Mouse (Mus musculus) forebrain, embryonic 15.5 days (tissue): Measurements from ENCODE around the gene Gm47791. TPM values are rescaled to one million over a fixed set of nuclear protein-coding genes. Genes with fewer than 3 reads are reported as not detected.

Source experiments
- ATAC-seq: fragments of 200-750 bp; cut with Nextera tagmentation; replicated peaks from 2 replicates; pipeline ENCODE4 v1.8.0; 2017; ENCODE audit warnings: mild to moderate bottlenecking, moderate TSS enrichment, moderate library complexity
- H3K27ac ChIP-seq: fragments of 300-500 bp; sonication (generic); replicated peaks from 2 replicates; pipeline ENCODE4 v1.5.1; 2015; ENCODE audit warnings: mild to moderate bottlenecking, inconsistent platforms
- H3K27me3 ChIP-seq: fragments of 300-500 bp; sonication (generic); 2 replicates; pipeline ENCODE4 v1.6.1; 2015; ENCODE audit warnings: inconsistent platforms
- H3K36me3 ChIP-seq: fragments of 300-500 bp; sonication (generic); 2 replicates; pipeline ENCODE4 v1.6.1; 2015; ENCODE audit warnings: mild to moderate bottlenecking, inconsistent platforms
- H3K4me1 ChIP-seq: fragments of 300-500 bp; sonication (generic); 2 replicates; pipeline ENCODE4 v1.6.1; 2015; ENCODE audit warnings: inconsistent platforms
- H3K4me2 ChIP-seq: fragments of 300-500 bp; sonication (generic); replicated peaks from 2 replicates; pipeline ENCODE4 v1.6.1; 2015; ENCODE audit warnings: mild to moderate bottlenecking, inconsistent platforms
- H3K4me3 ChIP-seq: fragments of 300-500 bp; sonication (generic); 2 replicates; pipeline ENCODE4 v1.5.1; 2015; ENCODE audit warnings: mild to moderate bottlenecking, inconsistent platforms
- H3K9ac ChIP-seq: fragments of 300-500 bp; sonication (generic); replicated peaks from 2 replicates; pipeline ENCODE4 v1.6.1; 2015; ENCODE audit warnings: mild to moderate bottlenecking, inconsistent platforms
- H3K9me3 ChIP-seq: fragments of 300-500 bp; sonication (generic); 2 replicates; pipeline ENCODE4 v1.6.1; 2016; ENCODE audit warnings: inconsistent platforms
- WGBS: fragments of 180-500 bp; shearing (Covaris S2); methylation state at CpG from one replicate; pipeline ENCODE4 v1.1.7; 2015; ENCODE audit warnings: mixed read lengths; 5-methylcytosine and 5-hydroxymethylcytosine counted together
- polyA plus RNA-seq: library from polyadenylated mRNA; unstranded; fragments of >200 nt; fragmentation: Nextera tagmentation; extraction: Ambion mirVana; gene quantifications from 2 replicates; pipeline ENCODE4 v1.2.1, GENCODE M21; 2015

The Gm47791 gene
- polyA plus RNA-seq, 1 experiment from 2014 or later, result not detected

DNA sequence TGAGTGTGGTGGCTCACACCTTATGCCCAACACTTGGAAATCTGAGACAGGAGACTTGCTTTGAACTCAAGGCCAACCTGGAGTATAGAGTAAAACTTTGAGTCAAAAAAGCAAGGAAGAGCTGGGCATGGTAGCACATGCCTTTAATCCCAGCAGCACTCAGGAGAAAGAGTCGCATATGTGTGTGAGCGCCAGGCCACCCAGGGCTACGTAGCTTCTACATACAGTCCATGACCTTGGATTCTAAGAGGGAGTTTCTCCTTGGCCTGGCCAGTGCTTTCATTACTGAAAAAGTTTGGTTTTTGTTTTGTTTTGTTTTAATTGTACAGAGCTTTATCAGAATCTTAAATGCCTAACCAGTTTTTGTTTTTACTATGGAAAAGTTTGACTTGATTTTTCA, 27.1 kb downstream of the Gm47791 start:
- Histone ChIP-seq H3K4me3 (no peak overlapping the region), H3K4me1 (no peaks in the 10 kb centered on the region), H3K36me3 (peaks cover 34% of the 10 kb centered on the region), H3K4me2 (no peak overlapping the region), H3K9ac (no peak overlapping the region), H3K27ac (no peak overlapping the region), H3K9me3 (no peaks in the 10 kb centered on the region), H3K27me3 (no peaks in the 10 kb centered on the region)
- 92% methylated on average over 3 of the region's 3 CpGs for WGBS
- no peak for ATAC-seq

DNA sequence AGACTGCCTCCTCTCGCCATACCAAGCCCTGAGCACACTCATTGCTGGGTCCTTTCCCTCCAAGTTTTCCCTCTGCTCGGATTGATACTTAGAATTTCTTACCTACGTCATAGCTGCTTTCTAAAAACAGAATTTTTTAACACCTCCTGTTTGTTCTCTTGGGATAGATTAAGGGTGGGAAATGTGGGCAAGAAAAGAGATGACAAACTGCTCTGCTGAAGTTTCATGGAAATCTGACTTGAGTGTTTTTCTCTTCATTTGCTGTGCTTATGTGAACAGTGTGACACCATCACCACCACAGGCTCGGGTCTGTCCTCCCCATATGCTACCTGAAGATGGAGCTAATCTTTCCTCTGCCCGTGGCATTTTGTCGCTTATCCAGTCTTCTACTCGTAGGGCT, 29.5 kb downstream of the Gm47791 start:
- no peak overlapping the region for H3K9ac ChIP-seq
- no peaks in the 10 kb centered on the region for H3K9me3 ChIP-seq
- no peak overlapping the region for H3K4me3 ChIP-seq
- WGBS, result 91% methylated on average over 7 of the region's 7 CpGs
- H3K27me3 ChIP-seq, result no peaks in the 10 kb centered on the region
- no peak overlapping the region for H3K4me2 ChIP-seq
- H3K36me3 ChIP-seq, result peaks cover 47% of the 10 kb centered on the region
- H3K27ac ChIP-seq, result no peak overlapping the region
- ATAC-seq, result no peak
- no peaks in the 10 kb centered on the region for H3K4me1 ChIP-seq

DNA sequence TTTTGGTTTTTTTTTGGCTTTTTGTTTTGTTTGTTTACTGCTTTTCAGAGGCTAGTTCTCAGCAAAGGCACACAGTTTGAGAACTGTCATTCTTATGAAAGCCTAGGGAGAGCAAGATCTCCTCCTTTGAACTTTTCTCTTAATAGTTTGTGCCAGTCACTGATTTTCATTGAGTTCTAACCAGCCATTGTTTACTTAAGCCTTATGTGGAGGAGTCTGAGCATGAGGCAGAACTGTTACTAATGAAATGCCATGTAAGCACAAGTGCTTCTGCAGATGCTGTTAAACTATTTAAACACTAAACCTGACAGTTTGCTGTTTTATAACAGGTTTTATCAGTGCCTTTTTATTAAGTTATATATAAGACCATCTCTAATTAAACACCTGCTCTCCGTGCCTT, 33.0 kb downstream of the Gm47791 start:
- Histone ChIP-seq H3K27me3 (no peaks in the 10 kb centered on the region), H3K4me2 (no peak overlapping the region), H3K4me3 (no peak overlapping the region), H3K9ac (no peak overlapping the region), H3K27ac (no peak overlapping the region), H3K4me1 (no peaks in the 10 kb centered on the region), H3K36me3 (peaks cover 70% of the 10 kb centered on the region), H3K9me3 (no peaks in the 10 kb centered on the region)
- WGBS, result 93% methylated on average over 1 of the region's 1 CpGs
- no peak for ATAC-seq

DNA sequence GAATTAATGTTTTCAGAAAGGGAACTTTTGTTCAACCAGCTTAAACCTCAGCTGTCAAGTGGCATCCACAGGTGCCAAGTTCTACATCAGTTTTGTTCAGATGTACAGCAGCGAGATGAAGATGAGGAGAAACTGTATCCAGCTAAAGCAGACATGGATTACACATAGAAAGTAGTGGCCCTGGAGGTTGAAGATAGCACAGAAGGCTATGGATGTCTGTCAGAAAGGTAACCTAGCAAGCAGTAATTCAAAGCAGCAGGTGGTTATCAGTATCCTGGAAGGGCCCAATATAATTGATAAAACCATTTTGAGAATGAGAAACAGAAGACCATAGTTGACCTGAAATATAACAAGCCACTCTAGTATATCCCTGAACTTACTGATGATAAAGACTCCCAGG, 37.7 kb downstream of the Gm47791 start:
- H3K27me3 ChIP-seq, result no peaks in the 10 kb centered on the region
- no peaks in the 10 kb centered on the region for H3K4me1 ChIP-seq
- no peak overlapping the region for H3K27ac ChIP-seq
- no peak overlapping the region for H3K4me3 ChIP-seq
- peaks cover 89% of the 10 kb centered on the region for H3K36me3 ChIP-seq
- no peak for ATAC-seq
- H3K4me2 ChIP-seq, result no peak overlapping the region
- WGBS, result 92% methylated on average over 1 of the region's 1 CpGs
- H3K9ac ChIP-seq, result no peak overlapping the region
- no peaks in the 10 kb centered on the region for H3K9me3 ChIP-seq

DNA sequence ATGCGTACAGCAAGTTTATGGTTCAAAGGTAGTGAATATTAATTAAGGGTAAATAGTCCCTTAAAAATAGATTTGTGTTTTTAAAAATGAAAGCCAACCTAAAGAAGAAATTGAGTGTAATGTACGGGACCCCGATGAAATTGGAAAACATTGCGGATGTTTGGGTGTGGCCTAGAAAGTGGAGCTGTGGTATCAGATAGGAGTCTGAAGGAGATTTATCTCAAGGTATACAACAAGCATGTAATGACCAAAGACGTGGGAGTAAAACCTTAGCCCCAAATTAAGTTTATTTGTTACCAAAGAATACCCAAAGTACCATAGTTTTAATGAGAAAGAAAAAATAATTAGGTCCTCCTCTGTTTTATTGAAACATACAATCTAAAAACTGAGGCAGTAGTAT, 44.6 kb downstream of the Gm47791 start:
- no peaks in the 10 kb centered on the region for H3K9me3 ChIP-seq
- H3K4me1 ChIP-seq, result peaks cover 17% of the 10 kb centered on the region
- H3K4me2 ChIP-seq, result no peak overlapping the region
- 90% methylated on average over 5 of the region's 5 CpGs for WGBS
- no peak for ATAC-seq
- H3K27ac ChIP-seq, result no peak overlapping the region
- no peak overlapping the region for H3K9ac ChIP-seq
- peaks cover 28% of the 10 kb centered on the region for H3K36me3 ChIP-seq
- peaks cover 6% of the 10 kb centered on the region; the same call in 1 of the 2 replicates for H3K27me3 ChIP-seq
- no peak overlapping the region for H3K4me3 ChIP-seq

DNA sequence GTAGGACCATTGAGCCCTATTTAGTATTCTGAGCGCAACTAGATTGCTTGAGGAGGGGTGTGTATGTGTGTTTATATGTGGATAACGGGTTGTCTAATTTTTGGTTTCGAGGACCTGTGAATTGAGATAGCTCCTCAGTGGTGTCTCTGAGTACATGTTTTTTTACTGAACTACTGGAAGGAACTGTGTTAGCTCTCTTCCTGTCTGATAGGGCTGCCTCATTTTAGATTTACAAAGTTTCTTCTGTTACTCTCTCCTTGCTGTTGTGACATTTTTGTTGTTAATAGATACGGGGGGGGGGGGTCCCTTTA, 45.2 kb downstream of the Gm47791 start:
- H3K9ac ChIP-seq, result peak overlapping the region; percentile 80
- H3K9me3 ChIP-seq, result no peaks in the 10 kb centered on the region
- ATAC-seq, result no peak
- peaks cover 21% of the 10 kb centered on the region for H3K36me3 ChIP-seq
- peak overlapping the region; percentile 80 for H3K4me3 ChIP-seq
- H3K27me3 ChIP-seq, result peaks cover 6% of the 10 kb centered on the region; the same call in 1 of the 2 replicates
- 25% methylated on average over 4 of the region's 4 CpGs for WGBS
- no peak overlapping the region for H3K27ac ChIP-seq
- peaks cover 17% of the 10 kb centered on the region for H3K4me1 ChIP-seq
- peak overlapping the region; percentile 77 for H3K4me2 ChIP-seq

DNA sequence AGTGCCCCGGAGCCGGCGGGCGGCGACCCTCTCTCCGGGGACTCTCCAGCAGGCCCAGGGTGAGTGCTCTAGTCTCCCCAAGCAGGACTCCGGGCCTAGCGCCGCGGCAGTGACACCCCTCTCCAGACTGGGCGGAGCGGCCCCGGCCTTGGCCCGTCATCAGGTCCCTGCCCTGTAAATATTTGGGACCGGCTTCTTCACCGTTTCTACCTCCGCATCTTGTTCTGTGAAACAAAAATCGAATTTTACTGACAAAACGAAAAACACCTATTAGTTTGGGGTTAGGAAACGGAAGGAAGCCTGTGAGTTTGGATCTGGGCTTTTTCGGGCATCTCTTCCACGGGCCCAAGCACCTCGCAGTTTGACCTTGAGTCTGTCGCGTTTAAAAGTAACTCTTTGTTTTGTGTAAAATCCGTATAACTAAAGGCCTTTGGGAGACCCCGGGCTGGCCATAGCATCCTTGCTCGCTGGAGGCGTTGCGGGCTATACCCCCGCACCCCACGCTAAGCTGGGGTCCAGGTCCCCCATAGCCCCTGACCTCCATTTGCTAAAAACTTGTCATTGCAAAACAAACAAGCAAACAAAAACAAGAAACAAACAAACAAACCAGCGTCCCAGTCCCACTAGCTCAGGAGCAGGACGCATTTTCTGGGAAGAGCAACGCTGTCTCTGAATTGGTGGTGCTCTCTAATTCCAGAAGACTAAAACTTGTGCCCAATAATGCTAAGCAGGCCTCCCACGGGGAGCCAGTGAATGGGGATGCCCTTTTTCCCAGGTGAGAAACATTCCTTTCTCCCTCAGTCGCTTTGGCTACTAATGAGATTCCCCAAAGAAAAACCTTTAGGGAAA, 45.8 kb downstream of the Gm47791 start:
- peak overlapping the region; percentile 80 for H3K4me3 ChIP-seq
- H3K27ac ChIP-seq, result peak overlapping the region; percentile 66; the same call in 1 of the 2 replicates
- under 1% methylated on average over 37 of the region's 37 CpGs for WGBS
- H3K9ac ChIP-seq, result peak overlapping the region; percentile 80
- peak; percentile 98 for ATAC-seq
- peaks cover 6% of the 10 kb centered on the region; the same call in 1 of the 2 replicates for H3K27me3 ChIP-seq
- peaks cover 17% of the 10 kb centered on the region for H3K4me1 ChIP-seq
- peaks cover 16% of the 10 kb centered on the region for H3K36me3 ChIP-seq
- H3K4me2 ChIP-seq, result peak overlapping the region; percentile 77
- no peaks in the 10 kb centered on the region for H3K9me3 ChIP-seq

DNA sequence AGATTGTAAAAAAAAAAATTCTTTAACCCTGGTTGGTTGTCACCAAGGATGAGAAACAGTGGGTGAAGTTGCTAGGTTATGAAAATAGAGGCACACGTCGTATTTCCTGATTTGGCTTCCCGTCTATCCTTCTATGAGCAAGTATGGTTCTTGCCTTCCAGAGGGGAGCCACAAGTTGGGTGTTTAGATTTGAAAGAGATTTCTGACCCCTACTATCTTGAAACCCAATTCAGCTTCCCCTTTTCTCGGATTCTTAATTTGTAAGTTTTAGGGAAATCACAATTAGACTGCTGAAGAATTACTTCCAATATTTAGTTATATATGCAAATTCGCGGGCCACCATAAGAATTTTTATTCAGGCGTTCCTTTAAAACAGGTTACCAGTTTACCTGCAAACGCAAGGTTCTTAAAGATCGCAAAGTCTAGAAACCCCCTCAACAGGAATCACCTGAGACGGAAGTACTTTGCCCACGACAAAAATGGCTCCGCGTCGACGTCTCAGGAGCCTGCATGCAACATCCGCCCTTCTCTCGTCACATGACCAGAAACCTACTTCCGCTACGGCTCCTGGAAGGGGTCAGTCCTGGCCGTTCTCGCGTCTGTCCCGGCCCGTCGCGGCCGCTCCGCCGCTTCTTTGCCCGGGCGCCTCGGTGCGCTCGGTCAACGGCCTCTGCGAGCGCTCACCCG, 46.6 kb downstream of the Gm47791 start, which contains the start of gene Mff:
TSS of gene Mff (plus strand) at position 552 of the 687 bp plus-strand sequence.
- Histone ChIP-seq H3K27ac (peak within 1 kb of the TSS; percentile 66; the same call in 1 of the 2 replicates), H3K4me3 (peak within 1 kb of the TSS; percentile 80), H3K36me3 (peaks cover 9% of the 10 kb centered on the region), H3K4me2 (peak within 1 kb of the TSS; percentile 77), H3K27me3 (peaks cover 6% of the 10 kb centered on the region; the same call in 1 of the 2 replicates), H3K9me3 (no peaks in the 10 kb centered on the region), H3K4me1 (peaks cover 17% of the 10 kb centered on the region), H3K9ac (peak within 1 kb of the TSS; percentile 80)
- WGBS, result 10% methylated on average over 38 of the region's 38 CpGs
- peak; percentile 99 for ATAC-seq

Other genes starting within 250 kb of the Gm47791 start
- gene Col4a4, start 184.4 kb downstream of the Gm47791 start, polyA plus RNA-seq, result 0.22 and 0.28 TPM in 2 replicates
- gene Col4a3, start 184.3 kb downstream of the Gm47791 start, polyA plus RNA-seq, result 0.22 and 0.29 TPM in 2 replicates
- gene Mff, start 46.4 kb downstream of the Gm47791 start, polyA plus RNA-seq, result 373 and 380 TPM in 2 replicates
- gene Tm4sf20, start 2.8 kb downstream of the Gm47791 start, polyA plus RNA-seq, result not detected in 2 replicates
- gene Agfg1, start 68.2 kb upstream of the Gm47791 start, polyA plus RNA-seq, result 34.6 and 36.8 TPM in 2 replicates
- gene A030005L19Rik, start 142.1 kb upstream of the Gm47791 start, polyA plus RNA-seq, result not detected in 2 replicates
- gene A030014E15Rik, start 153.7 kb upstream of the Gm47791 start, polyA plus RNA-seq, result not detected in 2 replicates
- gene Gm6217, start 160.2 kb upstream of the Gm47791 start, polyA plus RNA-seq, result not detected in 2 replicates
- gene A030003K21Rik, start 172.1 kb upstream of the Gm47791 start, polyA plus RNA-seq, result not detected in 2 replicates
- not detected in 2 replicates for gene Gm7544, start 184.8 kb upstream of the Gm47791 start, polyA plus RNA-seq
- gene Gm47955, start 189.0 kb upstream of the Gm47791 start, polyA plus RNA-seq, result not detected in 2 replicates
- gene Gm47959, start 229.3 kb upstream of the Gm47791 start, polyA plus RNA-seq, result not detected in 2 replicates